Mouse (Mus musculus) forebrain, embryonic 12.5 days (tissue): ENCODE measurements around the gene Cfap46. TPM values are rescaled to one million over a fixed set of nuclear protein-coding genes. Genes with fewer than 3 reads are reported as not detected.
A peak's percentile ranks its signal among the peaks of the same experiment; 100 is the strongest.

Experiments used
- ATAC-seq: fragments of 200-750 bp; cut with Nextera tagmentation; 2 replicates; pipeline ENCODE4 v1.8.0; 2017; ENCODE audit warnings: moderate TSS enrichment; ENCODE audit not compliant: low FRiP score
- H3K27ac ChIP-seq: fragments of 300-500 bp; sonication (generic); 2 replicates; pipeline ENCODE4 v1.5.1; 2016; ENCODE audit warnings: mild to moderate bottlenecking
- H3K27me3 ChIP-seq: fragments of 300-500 bp; sonication (generic); 2 replicates; pipeline ENCODE4 v1.6.1; 2016; ENCODE audit warnings: mild to moderate bottlenecking
- H3K36me3 ChIP-seq: fragments of 300-500 bp; sonication (generic); replicated peaks from 2 replicates; pipeline ENCODE4 v1.6.1; 2016; ENCODE audit warnings: mild to moderate bottlenecking
- H3K4me1 ChIP-seq: fragments of 300-500 bp; sonication (generic); 2 replicates; pipeline ENCODE4 v1.6.1; 2016
- H3K4me2 ChIP-seq: fragments of 300-500 bp; sonication (generic); 2 replicates; pipeline ENCODE4 v1.6.1; 2016; ENCODE audit warnings: mild to moderate bottlenecking, moderate library complexity
- H3K4me3 ChIP-seq: fragments of 300-500 bp; sonication (generic); replicated peaks from 2 replicates; pipeline ENCODE4 v1.5.1; 2016; ENCODE audit warnings: mild to moderate bottlenecking
- H3K9ac ChIP-seq: fragments of 300-500 bp; sonication (generic); 2 replicates; pipeline ENCODE4 v1.6.1; 2016; ENCODE audit warnings: mild to moderate bottlenecking
- H3K9me3 ChIP-seq: fragments of 300-500 bp; sonication (generic); 2 replicates; pipeline ENCODE4 v1.6.1; 2016
- WGBS: fragments of 180-500 bp; shearing (Covaris S2); methylation state at CpG from one replicate; pipeline ENCODE4 v1.1.7; 2016; 5-methylcytosine and 5-hydroxymethylcytosine counted together
- polyA plus RNA-seq: library from polyadenylated mRNA; unstranded; fragments of >200 nt; fragmentation: Nextera tagmentation; extraction: Ambion mirVana; gene quantifications from 2 replicates; pipeline ENCODE4 v1.2.1, GENCODE M21; 2016

The Cfap46 gene
- 0.57 and 0.81 TPM in 2 replicates for polyA plus RNA-seq

GRCm38 (mm10) chr7:139683706-139684552, at the start of gene Cfap46:
Gene Cfap46, minus strand, starts transcription at chr7:139683817.
- peak within 1 kb of the TSS; percentile 63 for H3K9ac ChIP-seq
- H3K27me3 ChIP-seq: peaks cover 29% of the 10 kb centered on the region
- H3K27ac ChIP-seq: peak within 1 kb of the TSS; percentile 53; the same call in 1 of the 2 replicates
- H3K4me3 ChIP-seq: peak within 1 kb of the TSS; percentile 60
- WGBS: under 1% methylated on average over 31 of the region's 31 CpGs
- H3K4me2 ChIP-seq: peak within 1 kb of the TSS; percentile 93
- peaks cover 17% of the 10 kb centered on the region for H3K4me1 ChIP-seq
- ATAC-seq: peak; percentile 95
- no peaks in the 10 kb centered on the region for H3K36me3 ChIP-seq
- no peaks in the 10 kb centered on the region for H3K9me3 ChIP-seq

- Histone ChIP-seq H3K4me1 (peaks cover 6% of the 10 kb centered on the region; the same call in 1 of the 2 replicates), H3K4me3 (no peak overlapping the region), H3K27me3 (no peaks in the 10 kb centered on the region), H3K4me2 (no peak overlapping the region), H3K27ac (no peak overlapping the region), H3K9me3 (no peaks in the 10 kb centered on the region), H3K36me3 (no peaks in the 10 kb centered on the region), H3K9ac (no peak overlapping the region)
- WGBS: 68% methylated on average over 8 of the region's 8 CpGs
- ATAC-seq: no peak
Observed at GRCm38 (mm10) chr7:139731276-139731696, 47.7 kb upstream of the Cfap46 start.

GRCm38 (mm10) chr7:139727072-139727471, 43.5 kb upstream of the Cfap46 start:
- Histone ChIP-seq H3K9me3 (no peaks in the 10 kb centered on the region), H3K36me3 (no peaks in the 10 kb centered on the region), H3K27ac (no peak overlapping the region), H3K9ac (no peak overlapping the region), H3K4me1 (peaks cover 6% of the 10 kb centered on the region; the same call in 1 of the 2 replicates), H3K27me3 (no peaks in the 10 kb centered on the region), H3K4me3 (no peak overlapping the region), H3K4me2 (no peak overlapping the region)
- ATAC-seq: no peak
- 24% methylated on average over 3 of the region's 3 CpGs for WGBS

DNA sequence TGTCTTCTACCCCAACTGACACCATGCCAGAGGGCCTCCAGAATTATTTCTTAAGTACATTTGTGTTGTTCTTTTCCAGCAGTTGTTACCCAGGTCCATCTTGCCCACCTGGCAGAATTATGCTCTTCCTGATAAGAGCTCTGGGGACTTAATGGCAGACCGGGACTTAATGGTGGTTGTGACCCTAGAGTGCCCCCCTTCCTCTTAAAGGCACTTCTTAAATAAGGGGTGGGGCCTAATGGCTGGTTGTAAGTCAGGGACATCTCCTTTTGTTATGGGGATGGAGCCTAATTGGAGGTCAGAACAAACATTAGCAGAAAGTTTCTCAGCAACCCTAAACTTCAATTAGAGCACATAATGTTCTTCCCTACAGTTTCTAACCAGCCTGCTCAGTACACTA, 42.0 kb upstream of the Cfap46 start:
- 75% methylated on average over 1 of the region's 1 CpGs for WGBS
- H3K4me1 ChIP-seq: no peaks in the 10 kb centered on the region

DNA sequence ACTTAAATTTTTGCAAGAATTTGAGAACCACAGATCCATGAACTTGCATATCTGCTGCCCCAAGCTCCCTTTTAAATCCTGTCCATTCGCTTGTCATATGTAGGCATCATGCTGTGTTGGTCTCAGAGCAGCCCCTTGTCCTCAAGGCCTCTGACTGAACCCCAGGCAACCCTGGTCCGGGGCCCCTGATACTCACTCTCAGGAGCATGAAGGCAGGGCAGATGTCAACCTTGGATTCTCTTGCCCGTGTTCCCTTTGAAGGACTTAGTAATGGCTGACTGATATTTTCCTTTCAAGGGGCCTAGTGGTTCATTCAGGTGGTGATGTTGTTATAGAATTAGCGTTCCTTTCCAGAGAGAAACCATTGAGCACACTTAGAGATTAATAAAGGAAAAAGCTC, 40.4 kb upstream of the Cfap46 start:
- no peak overlapping the region for H3K4me3 ChIP-seq
- no peak overlapping the region for H3K27ac ChIP-seq
- no peaks in the 10 kb centered on the region for H3K4me1 ChIP-seq
- no peak for ATAC-seq
- 76% methylated on average over 4 of the region's 4 CpGs for WGBS
- H3K9me3 ChIP-seq: no peaks in the 10 kb centered on the region
- H3K36me3 ChIP-seq: no peaks in the 10 kb centered on the region
- no peak overlapping the region for H3K9ac ChIP-seq
- no peak overlapping the region for H3K4me2 ChIP-seq
- no peaks in the 10 kb centered on the region for H3K27me3 ChIP-seq

More for the DNA sequence above, 42.0 kb upstream of the Cfap46 start:
- no peaks in the 10 kb centered on the region for H3K9me3 ChIP-seq
- no peak overlapping the region for H3K4me2 ChIP-seq
- ATAC-seq: no peak
- H3K36me3 ChIP-seq: no peaks in the 10 kb centered on the region
- no peak overlapping the region for H3K4me3 ChIP-seq
- H3K27me3 ChIP-seq: no peaks in the 10 kb centered on the region
- no peak overlapping the region for H3K9ac ChIP-seq
- H3K27ac ChIP-seq: no peak overlapping the region

GRCm38 (mm10) chr7:139721196-139721595, 37.6 kb upstream of the Cfap46 start:
- ATAC-seq: no peak
- H3K27ac ChIP-seq: no peak overlapping the region
- H3K36me3 ChIP-seq: no peaks in the 10 kb centered on the region
- no peaks in the 10 kb centered on the region for H3K27me3 ChIP-seq
- no peaks in the 10 kb centered on the region for H3K4me1 ChIP-seq
- no peak overlapping the region for H3K9ac ChIP-seq
- no peak overlapping the region for H3K4me3 ChIP-seq
- no peaks in the 10 kb centered on the region for H3K9me3 ChIP-seq
- 90% methylated on average over 2 of the region's 2 CpGs for WGBS
- no peak overlapping the region for H3K4me2 ChIP-seq

- Histone ChIP-seq H3K4me3 (no peak overlapping the region), H3K4me1 (no peaks in the 10 kb centered on the region), H3K27ac (no peak overlapping the region), H3K4me2 (no peak overlapping the region), H3K27me3 (no peaks in the 10 kb centered on the region), H3K36me3 (no peaks in the 10 kb centered on the region), H3K9ac (no peak overlapping the region), H3K9me3 (no peaks in the 10 kb centered on the region)
- 88% methylated on average over 8 of the region's 8 CpGs for WGBS
- ATAC-seq: no peak
Observed at GRCm38 (mm10) chr7:139717781-139718180, 34.2 kb upstream of the Cfap46 start.

DNA sequence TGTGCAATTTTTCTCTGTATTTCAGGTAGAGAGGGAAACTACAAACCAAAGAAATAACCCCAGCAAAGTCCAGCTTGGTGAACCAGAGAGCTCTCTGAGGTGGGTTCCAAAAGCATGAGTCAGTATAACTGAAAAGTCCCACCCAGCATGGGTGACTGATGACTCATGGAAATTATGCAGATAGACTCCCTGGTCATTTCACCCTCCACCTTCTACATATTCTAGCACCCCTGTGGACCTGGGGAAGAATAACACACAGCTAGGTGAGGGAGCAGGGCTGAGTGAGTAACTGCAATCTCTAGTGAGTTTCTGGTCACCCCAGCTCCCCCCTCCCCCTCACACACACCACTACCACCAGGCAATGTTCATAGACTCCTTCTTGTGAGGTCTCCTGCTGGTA, 28.2 kb upstream of the Cfap46 start:
- no peak for ATAC-seq
- no peak overlapping the region for H3K9ac ChIP-seq
- H3K4me2 ChIP-seq: no peak overlapping the region
- no peaks in the 10 kb centered on the region for H3K4me1 ChIP-seq
- H3K27me3 ChIP-seq: no peaks in the 10 kb centered on the region; the same call in 1 of the 2 replicates
- no peaks in the 10 kb centered on the region for H3K36me3 ChIP-seq
- no peak overlapping the region for H3K4me3 ChIP-seq
- H3K9me3 ChIP-seq: no peaks in the 10 kb centered on the region
- H3K27ac ChIP-seq: no peak overlapping the region

DNA sequence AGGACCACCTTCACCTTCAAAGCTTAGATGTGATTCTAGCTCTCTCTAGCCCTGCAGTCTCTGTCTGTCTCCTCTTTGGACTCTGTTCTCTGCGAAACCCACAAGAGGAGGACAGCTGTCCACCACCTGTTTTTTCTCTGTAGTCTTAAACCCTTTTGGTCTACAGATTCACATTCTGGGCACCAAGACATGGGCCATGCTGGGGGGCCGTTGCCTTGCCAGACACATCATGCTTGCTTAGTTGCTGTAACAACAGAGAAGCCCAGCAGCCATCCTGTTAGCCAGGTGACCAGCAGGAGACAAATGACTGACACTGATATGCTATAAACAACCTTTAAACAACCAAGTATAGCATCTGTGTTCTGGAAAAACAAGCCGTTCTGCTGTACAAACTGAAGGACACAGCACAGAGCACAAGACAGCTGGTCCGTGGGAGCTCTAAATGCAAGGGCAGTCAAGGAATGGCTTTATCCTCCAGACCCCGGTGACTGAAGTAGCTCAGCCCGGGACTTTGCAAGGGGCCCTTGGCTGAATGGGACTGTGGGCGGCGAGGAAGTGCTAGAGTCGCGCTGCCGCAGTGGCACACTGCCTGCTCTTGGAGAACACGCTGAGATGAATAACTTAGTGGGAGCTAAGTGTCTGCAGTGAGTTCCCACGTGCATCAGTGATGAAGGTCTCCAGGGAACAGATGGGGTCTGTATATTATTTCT, 22.9 kb upstream of the Cfap46 start:
- ATAC-seq: no peak

GRCm38 (mm10) chr7:139705781-139706180, 22.2 kb upstream of the Cfap46 start:
- H3K27me3 ChIP-seq: peaks cover 14% of the 10 kb centered on the region
- no peak overlapping the region for H3K9ac ChIP-seq
- H3K27ac ChIP-seq: no peak overlapping the region
- H3K4me1 ChIP-seq: no peaks in the 10 kb centered on the region
- no peaks in the 10 kb centered on the region for H3K9me3 ChIP-seq
- no peak overlapping the region for H3K4me3 ChIP-seq
- no peak overlapping the region for H3K4me2 ChIP-seq
- ATAC-seq: no peak
- 96% methylated on average over 8 of the region's 8 CpGs for WGBS
- H3K36me3 ChIP-seq: no peaks in the 10 kb centered on the region

More for the DNA sequence above, 22.9 kb upstream of the Cfap46 start:
- no peak overlapping the region for H3K4me2 ChIP-seq
- no peak overlapping the region for H3K9ac ChIP-seq
- H3K4me1 ChIP-seq: no peaks in the 10 kb centered on the region
- WGBS: 48% methylated on average over 13 of the region's 13 CpGs
- peaks cover 14% of the 10 kb centered on the region for H3K27me3 ChIP-seq
- H3K9me3 ChIP-seq: no peaks in the 10 kb centered on the region
- H3K4me3 ChIP-seq: no peak overlapping the region
- H3K27ac ChIP-seq: no peak overlapping the region
- H3K36me3 ChIP-seq: no peaks in the 10 kb centered on the region

GRCm38 (mm10) chr7:139705081-139705480, 21.5 kb upstream of the Cfap46 start:
- Histone ChIP-seq H3K9ac (no peak overlapping the region), H3K4me2 (no peak overlapping the region), H3K4me3 (no peak overlapping the region), H3K27ac (no peak overlapping the region), H3K36me3 (no peaks in the 10 kb centered on the region), H3K9me3 (no peaks in the 10 kb centered on the region), H3K4me1 (no peaks in the 10 kb centered on the region), H3K27me3 (peaks cover 14% of the 10 kb centered on the region)
- WGBS: 82% methylated on average over 4 of the region's 4 CpGs
- ATAC-seq: no peak

DNA sequence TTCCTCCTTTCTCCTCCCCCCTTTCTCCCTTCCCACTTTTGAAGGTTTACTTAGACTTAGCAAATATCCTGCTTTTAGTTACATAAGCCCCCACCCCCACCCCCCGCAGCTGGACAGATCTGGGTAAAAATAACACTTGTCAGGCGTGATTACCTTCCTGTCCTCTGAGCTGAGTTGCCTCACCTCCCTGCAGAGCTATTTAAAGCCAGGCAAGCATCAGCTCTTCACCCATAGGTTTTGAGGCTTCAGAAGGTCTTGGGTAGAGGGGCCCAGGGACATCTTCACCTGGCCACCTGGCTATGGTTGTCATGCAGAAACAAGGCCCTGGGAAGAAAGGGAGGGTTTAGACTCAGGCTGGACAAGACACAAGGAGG, 20.2 kb upstream of the Cfap46 start:
- WGBS: 29% methylated on average over 2 of the region's 2 CpGs

More for the DNA sequence above, 20.2 kb upstream of the Cfap46 start:
- no peak overlapping the region for H3K4me2 ChIP-seq
- ATAC-seq: no peak
- H3K9ac ChIP-seq: no peak overlapping the region
- H3K36me3 ChIP-seq: no peaks in the 10 kb centered on the region
- no peak overlapping the region for H3K27ac ChIP-seq
- no peaks in the 10 kb centered on the region for H3K9me3 ChIP-seq
- H3K27me3 ChIP-seq: peaks cover 14% of the 10 kb centered on the region
- H3K4me1 ChIP-seq: no peaks in the 10 kb centered on the region
- no peak overlapping the region for H3K4me3 ChIP-seq
